12 mouse cellular contexts compared by ENCODE assay signal in the genomic region with DNA sequence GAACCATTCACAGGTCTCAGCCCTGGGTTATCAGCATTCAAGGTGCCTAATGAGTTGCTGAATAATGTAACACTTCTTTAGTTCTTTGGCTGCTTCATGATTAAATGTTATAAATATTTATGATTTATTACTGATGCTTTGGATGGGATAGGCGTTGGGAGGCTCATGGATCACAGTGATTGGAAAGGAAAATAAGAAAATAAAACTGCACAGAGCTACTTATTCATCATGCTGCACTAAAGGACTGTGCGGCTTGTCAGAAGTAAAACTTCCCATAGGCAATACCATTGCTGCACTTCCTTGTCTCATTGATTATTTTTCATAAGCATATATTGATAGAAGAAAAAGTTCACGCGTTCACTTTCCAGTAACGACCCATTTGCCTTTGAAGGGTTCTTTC.
"Had no signal": no experiment of that assay in that cellular context is flagged by ENCODE, and none has a peak within 500 bp of the region (broad histone marks: within the 10 kb centered on the region; RNA-seq: fewer than 3 reads in every experiment).

No protein-coding gene starts in this region.

- H3K4me2 ChIP-seq: kidney, embryonic 15.5 days; limb, embryonic 13.5 days; neural tube, embryonic 15.5 days had no signal

- H3K9ac ChIP-seq: kidney, embryonic 15.5 days; limb, embryonic 13.5 days; liver, embryonic 14.5 days; neural tube, embryonic 15.5 days had no signal

- H3K27me3 ChIP-seq: kidney, embryonic 15.5 days; limb, embryonic 13.5 days; neural tube, embryonic 15.5 days had no signal

- DNase-seq: kidney, adult 2 months; kidney, postnatal 14 days; left cerebral cortex, postnatal 4 days; lung, adult 18-20 months; lung, postnatal 36 days; right cerebral cortex, adult 18-20 months; right cerebral cortex, postnatal 25 days; thymus, postnatal 36 days had no signal

- H3K27ac ChIP-seq: kidney, embryonic 15.5 days; limb, embryonic 13.5 days; liver, embryonic 14.5 days; neural tube, embryonic 15.5 days had no signal

- H3K9me3 ChIP-seq: kidney, embryonic 15.5 days; limb, embryonic 13.5 days; neural tube, embryonic 15.5 days had no signal

- H3K4me1 ChIP-seq: neural tube, embryonic 15.5 days had no signal

- H3K4me3 ChIP-seq: kidney, embryonic 15.5 days; limb, embryonic 13.5 days; neural tube, embryonic 15.5 days had no signal

- H3K36me3 ChIP-seq: kidney, embryonic 15.5 days; limb, embryonic 13.5 days; neural tube, embryonic 15.5 days had no signal
